Mouse (Mus musculus) stomach, embryonic 16.5 days (tissue): ENCODE measurements around the gene Cks1b. TPM values are rescaled to one million over a fixed set of nuclear protein-coding genes. Genes with fewer than 3 reads are reported as not detected.
A peak's percentile ranks its signal among the peaks of the same experiment; 100 is the strongest.
"Not testable (repeated sequence)": the region's sequence is repeated elsewhere in the genome, so short reads cannot be mapped to it uniquely, and the experiment has no call there.

ENCODE experiments used
- ATAC-seq: fragments of 200-750 bp; cut with Nextera tagmentation; 2 replicates; pipeline ENCODE4 v1.8.0; 2017; ENCODE audit warnings: moderate number of reproducible peaks, moderate TSS enrichment; ENCODE audit not compliant: insufficient read depth, low FRiP score
- H3K27ac ChIP-seq: fragments of 300-500 bp; sonication (generic); 2 replicates; pipeline ENCODE4 v1.5.1; 2014; ENCODE audit warnings: low read length
- H3K27me3 ChIP-seq: fragments of 300-500 bp; sonication (generic); 2 replicates; pipeline ENCODE4 v1.6.1; 2014; ENCODE audit warnings: low read length, control low read depth, mixed read lengths; ENCODE audit not compliant: control insufficient read depth, insufficient read depth
- H3K36me3 ChIP-seq: fragments of 300-500 bp; sonication (generic); 2 replicates; pipeline ENCODE4 v1.6.1; 2014; ENCODE audit warnings: low read length; ENCODE audit not compliant: control insufficient read depth, insufficient read depth
- H3K4me1 ChIP-seq: fragments of 300-500 bp; sonication (generic); 2 replicates; pipeline ENCODE4 v1.6.1; 2014; ENCODE audit warnings: low read length, control low read depth, mixed read lengths; ENCODE audit not compliant: control insufficient read depth, insufficient read depth
- H3K4me2 ChIP-seq: fragments of 300-500 bp; sonication (generic); 2 replicates; pipeline ENCODE4 v1.6.1; 2014; ENCODE audit warnings: low read depth, low read length, mixed read lengths
- H3K4me3 ChIP-seq: fragments of 300-500 bp; sonication (generic); replicated peaks from 2 replicates; pipeline ENCODE4 v1.5.1; 2014; ENCODE audit warnings: mild to moderate bottlenecking, low read length
- H3K9ac ChIP-seq: fragments of 300-500 bp; sonication (generic); 2 replicates; pipeline ENCODE4 v1.6.1; 2014; ENCODE audit warnings: low read length
- H3K9me3 ChIP-seq: fragments of 300-500 bp; sonication (generic); replicated peaks from 2 replicates; pipeline ENCODE4 v1.6.1; 2016; ENCODE audit warnings: low read length, control low read depth; ENCODE audit not compliant: control insufficient read depth
- WGBS: fragments of 180-500 bp; shearing (Covaris S2); extraction: QIAGEN DNeasy Blood & Tissue Kit; methylation state at CpG from one replicate; pipeline ENCODE4 v1.1.7; 2014; 5-methylcytosine and 5-hydroxymethylcytosine counted together
- polyA plus RNA-seq: library from polyadenylated mRNA; unstranded; fragments of >200 nt; fragmentation: Nextera tagmentation; extraction: Ambion mirVana; gene quantifications from 2 replicates; pipeline ENCODE4 v1.2.1, GENCODE M21; 2015

Gene Cks1b
- polyA plus RNA-seq, 1 experiment from 2014 or later = 323 TPM

GRCm38 (mm10) chr3:89430171-89431159, 12.3 kb upstream of the Cks1b start, which contains the start of gene Pygo2:
Gene Pygo2, plus strand, starts transcription at chr3:89430214.
- H3K4me1 ChIP-seq = peaks cover 8% of the 10 kb centered on the region
- peak within 1 kb of the TSS; percentile 78 for H3K4me3 ChIP-seq
- peak; percentile 98 for ATAC-seq
- peaks cover 14% of the 10 kb centered on the region for H3K36me3 ChIP-seq
- peak within 1 kb of the TSS; percentile 78 for H3K4me2 ChIP-seq
- WGBS = 2% methylated on average over 68 of the region's 68 CpGs
- peak within 1 kb of the TSS; percentile 95 for H3K9ac ChIP-seq
- no peaks in the 10 kb centered on the region for H3K27me3 ChIP-seq
- H3K9me3 ChIP-seq = no peaks in the 10 kb centered on the region
- peak within 1 kb of the TSS; percentile 93 for H3K27ac ChIP-seq

DNA sequence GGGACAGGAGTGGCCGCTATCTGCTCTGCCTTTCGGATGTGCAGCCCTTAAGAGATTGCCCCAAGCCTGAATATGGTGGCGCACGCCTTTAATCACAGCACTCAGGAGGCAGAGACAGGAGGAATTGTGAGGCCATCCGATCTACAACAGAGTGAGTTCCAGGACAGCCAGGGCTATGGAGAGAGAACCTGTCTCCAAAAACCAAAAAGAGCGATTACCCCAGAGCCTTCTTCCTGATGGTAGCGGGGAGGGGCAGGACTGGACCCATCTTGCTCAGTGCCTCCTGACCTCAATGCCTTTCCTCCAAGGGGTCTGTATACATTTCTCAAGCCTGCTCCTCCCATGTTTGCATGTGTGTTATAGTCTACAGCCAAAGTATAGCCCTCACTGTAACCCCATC, 10.8 kb upstream of the Cks1b start:
- not testable (repeated sequence) for H3K4me3 ChIP-seq, H3K9me3 ChIP-seq, H3K27me3 ChIP-seq, H3K4me2 ChIP-seq, ATAC-seq, H3K9ac ChIP-seq, H3K27ac ChIP-seq
- H3K36me3 ChIP-seq = peaks cover 14% of the 10 kb centered on the region
- WGBS = 86% methylated on average over 7 of the region's 7 CpGs
- peaks cover 17% of the 10 kb centered on the region for H3K4me1 ChIP-seq

DNA sequence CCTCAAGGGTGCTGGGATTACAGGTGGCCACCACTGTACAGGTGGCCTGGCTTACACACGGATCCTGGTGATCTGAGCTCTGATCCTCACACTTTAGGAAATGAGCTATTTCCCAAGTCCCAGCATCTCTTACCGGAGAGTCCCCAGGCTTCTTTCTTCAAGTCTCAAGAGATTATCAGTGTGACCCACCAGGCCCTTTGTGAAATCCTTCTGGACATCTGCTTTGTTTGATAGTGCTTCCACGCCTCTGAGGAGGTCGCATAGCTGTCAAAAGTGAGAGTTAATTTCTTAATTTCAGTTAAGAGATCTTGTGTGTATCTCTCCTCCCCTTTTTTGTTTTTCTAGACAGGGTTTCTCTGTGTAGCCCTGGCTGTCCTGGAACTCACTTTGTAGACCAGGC, 7.7 kb upstream of the Cks1b start:
- H3K9ac ChIP-seq = no peak overlapping the region
- H3K36me3 ChIP-seq = 0 out of 2 replicates have a peak, but pooled peaks cover 7% of the 10 kb centered on the region
- peaks cover 31% of the 10 kb centered on the region for H3K4me1 ChIP-seq
- no peaks in the 10 kb centered on the region for H3K27me3 ChIP-seq
- H3K4me2 ChIP-seq = no peak overlapping the region
- no peak for ATAC-seq
- no peak overlapping the region for H3K4me3 ChIP-seq
- no peaks in the 10 kb centered on the region for H3K9me3 ChIP-seq
- no peak overlapping the region for H3K27ac ChIP-seq
- WGBS = 87% methylated on average over 4 of the region's 4 CpGs

DNA sequence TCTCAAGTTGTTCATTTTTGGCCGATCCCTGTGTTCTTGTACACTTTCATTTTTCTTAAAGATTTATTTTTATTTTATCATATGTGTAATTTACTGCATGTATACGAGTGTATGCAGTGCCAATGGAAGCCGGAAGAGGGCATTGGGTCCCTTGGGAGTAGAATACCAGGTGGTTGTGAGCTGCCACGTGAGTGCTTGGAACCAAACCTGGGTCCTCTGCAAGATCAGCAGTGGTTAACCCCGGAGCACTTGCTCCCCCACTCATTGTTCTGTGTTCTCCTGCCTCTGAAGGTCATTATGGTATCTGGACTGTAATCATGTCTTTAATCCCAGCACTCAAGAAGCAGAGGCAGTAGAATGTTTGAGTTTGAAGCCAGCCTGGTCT, 7.0 kb upstream of the Cks1b start:
- H3K4me2 ChIP-seq = no peak overlapping the region
- H3K4me3 ChIP-seq = no peak overlapping the region
- H3K27me3 ChIP-seq = no peaks in the 10 kb centered on the region
- H3K9ac ChIP-seq = no peak overlapping the region
- 0 out of 2 replicates have a peak, but pooled peaks cover 7% of the 10 kb centered on the region for H3K36me3 ChIP-seq
- H3K4me1 ChIP-seq = peaks cover 36% of the 10 kb centered on the region
- no peak for ATAC-seq
- H3K9me3 ChIP-seq = no peaks in the 10 kb centered on the region
- WGBS = 73% methylated on average over 5 of the region's 5 CpGs
- H3K27ac ChIP-seq = no peak overlapping the region

DNA sequence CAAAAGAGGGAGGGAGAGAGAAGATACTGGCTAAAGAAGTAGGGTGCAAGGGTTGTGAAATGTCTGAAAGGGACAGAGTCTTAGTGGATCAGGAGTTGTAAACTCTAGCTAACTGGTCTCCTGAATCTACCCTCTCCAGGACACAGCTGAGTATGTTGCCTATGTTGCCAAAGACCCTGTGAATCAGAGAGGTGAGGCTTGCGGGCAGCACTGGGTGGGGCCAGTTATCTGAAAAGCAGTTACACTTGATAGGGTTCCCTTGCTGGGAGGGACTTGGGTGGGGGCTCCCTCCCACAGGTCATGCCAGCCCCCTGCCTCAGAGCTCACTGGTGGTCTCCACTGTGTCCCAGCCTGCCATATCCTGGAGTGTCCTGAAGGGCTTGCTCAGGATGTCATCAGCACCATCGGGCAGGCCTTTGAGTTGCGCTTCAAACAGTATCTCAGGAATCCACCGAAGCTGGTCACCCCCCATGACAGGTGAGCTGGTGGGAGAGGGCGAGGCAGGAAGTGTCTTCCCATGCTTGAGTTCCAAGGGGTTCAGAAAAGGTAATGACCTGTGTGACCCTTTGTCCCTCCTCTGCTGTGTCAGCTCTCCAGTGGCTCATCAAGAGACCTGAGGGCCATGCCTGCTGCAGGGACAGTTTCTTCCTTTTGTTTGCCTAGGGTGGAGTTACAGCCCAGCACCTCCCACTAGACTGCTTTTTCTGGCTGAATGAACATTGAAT, 6.4 kb upstream of the Cks1b start:
- H3K9me3 ChIP-seq = no peaks in the 10 kb centered on the region
- peaks cover 40% of the 10 kb centered on the region for H3K4me1 ChIP-seq
- H3K9ac ChIP-seq = no peak overlapping the region
- no peak overlapping the region for H3K27ac ChIP-seq
- H3K4me2 ChIP-seq = no peak overlapping the region
- H3K4me3 ChIP-seq = no peak overlapping the region
- ATAC-seq = no peak
- WGBS = 68% methylated on average over 5 of the region's 5 CpGs
- H3K27me3 ChIP-seq = no peaks in the 10 kb centered on the region
- H3K36me3 ChIP-seq = 0 out of 2 replicates have a peak, but pooled peaks cover 7% of the 10 kb centered on the region

DNA sequence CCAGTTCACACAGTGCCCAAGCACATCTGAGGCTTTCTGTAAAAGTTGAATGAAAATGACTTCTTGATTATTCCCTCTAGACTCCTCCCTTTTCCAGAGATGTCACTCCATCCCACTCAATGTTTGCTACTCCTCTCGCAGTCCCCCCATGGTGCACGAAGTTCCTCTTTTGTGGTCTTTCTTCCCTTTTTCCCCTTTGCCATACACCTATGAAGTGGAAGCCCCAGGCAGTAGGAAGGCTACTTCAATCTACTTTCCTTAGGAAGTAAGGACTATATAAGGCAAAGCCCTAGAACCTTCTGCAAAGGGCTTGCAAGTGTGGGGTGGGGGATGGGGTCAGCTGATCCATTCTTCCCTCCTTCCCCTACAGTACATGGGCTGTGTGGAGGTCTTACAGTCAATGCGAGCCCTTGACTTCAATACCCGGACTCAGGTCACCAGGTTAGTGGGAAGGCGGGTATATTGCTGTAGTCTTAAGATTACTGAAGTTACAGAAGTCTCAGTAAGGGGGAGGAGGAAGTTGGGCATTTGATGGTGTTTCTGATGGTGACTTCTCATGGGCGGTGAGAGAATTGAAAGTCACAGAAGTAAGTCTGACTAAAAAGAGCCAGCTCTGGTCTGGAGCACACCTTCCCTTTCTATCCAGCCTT, 4.5 kb upstream of the Cks1b start:
- peak overlapping the region; percentile 78 for H3K4me2 ChIP-seq
- peak overlapping the region; percentile 64 for H3K4me3 ChIP-seq
- H3K9me3 ChIP-seq = no peaks in the 10 kb centered on the region
- H3K9ac ChIP-seq = peak overlapping the region; percentile 86
- H3K27me3 ChIP-seq = no peaks in the 10 kb centered on the region
- no peak for ATAC-seq
- 55% methylated on average over 6 of the region's 6 CpGs for WGBS
- peaks cover 40% of the 10 kb centered on the region for H3K4me1 ChIP-seq
- no peak overlapping the region for H3K27ac ChIP-seq
- H3K36me3 ChIP-seq = 0 out of 2 replicates have a peak, but pooled peaks cover 5% of the 10 kb centered on the region

DNA sequence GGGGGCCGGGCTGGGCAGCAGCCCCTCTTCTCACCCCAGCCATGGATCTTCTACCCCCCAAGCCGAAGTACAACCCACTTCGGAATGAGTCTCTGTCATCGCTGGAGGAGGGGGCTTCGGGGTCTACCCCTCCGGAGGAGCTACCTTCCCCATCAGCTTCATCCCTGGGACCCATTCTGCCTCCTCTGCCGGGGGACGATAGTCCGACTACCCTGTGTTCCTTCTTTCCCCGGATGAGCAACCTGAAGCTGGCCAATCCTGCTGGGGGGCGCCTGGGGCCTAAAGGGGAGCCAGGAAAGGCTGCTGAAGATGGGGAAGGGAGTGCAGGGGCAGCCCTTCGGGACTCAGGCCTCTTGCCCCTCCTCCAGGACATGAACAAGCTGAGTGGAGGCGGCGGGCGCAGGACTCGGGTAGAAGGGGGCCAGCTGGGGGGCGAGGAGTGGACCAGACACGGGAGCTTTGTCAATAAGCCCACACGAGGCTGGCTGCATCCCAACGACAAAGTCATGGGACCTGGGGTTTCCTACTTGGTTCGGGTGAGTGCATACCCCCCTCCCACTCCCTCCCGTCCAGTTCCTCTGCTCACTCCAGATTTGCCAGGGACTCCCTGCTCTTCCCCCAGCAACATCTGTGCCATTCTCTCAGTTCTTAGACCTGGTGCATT, 3.8 kb upstream of the Cks1b start:
- Histone ChIP-seq H3K4me2 (peak overlapping the region; percentile 78), H3K36me3 (0 out of 2 replicates have a peak, but pooled peaks cover 5% of the 10 kb centered on the region), H3K4me1 (peaks cover 42% of the 10 kb centered on the region), H3K4me3 (peak overlapping the region; percentile 64), H3K27me3 (no peaks in the 10 kb centered on the region), H3K9ac (peak overlapping the region; percentile 86), H3K27ac (peak overlapping the region; percentile 99), H3K9me3 (no peaks in the 10 kb centered on the region)
- WGBS = 13% methylated on average over 22 of the region's 22 CpGs
- no peak for ATAC-seq

- WGBS = 2% methylated on average over 11 of the region's 11 CpGs
- H3K9ac ChIP-seq = peak overlapping the region; percentile 86
- peaks cover 6% of the 10 kb centered on the region; the same call in 1 of the 2 replicates for H3K36me3 ChIP-seq
- peak overlapping the region; percentile 78 for H3K4me2 ChIP-seq
- H3K4me3 ChIP-seq = peak overlapping the region; percentile 64
- no peaks in the 10 kb centered on the region for H3K9me3 ChIP-seq
- no peaks in the 10 kb centered on the region for H3K27me3 ChIP-seq
- peak overlapping the region; percentile 99 for H3K27ac ChIP-seq
- peaks cover 48% of the 10 kb centered on the region for H3K4me1 ChIP-seq
- peak; percentile 83 for ATAC-seq
Measured at GRCm38 (mm10) chr3:89421002-89421774, 3.0 kb upstream of the Cks1b start.
